Mouse (Mus musculus): ENCODE measurements around the gene Uba52. TPM values are rescaled to one million over a fixed set of nuclear protein-coding genes. Genes with fewer than 3 reads are reported as not detected.

Uba52 gene
- polyA plus RNA-seq, 1 experiment from 2014 or later: 758 TPM

GRCm38 (mm10) chr8:70463306-70463705 lies 47.3 kb downstream of the Uba52 start:
- Histone ChIP-seq H3K4me2 (no peak overlapping the region), H3K9ac (no peak overlapping the region), H3K9me3 (replicated peaks) (peaks cover 4% of the 10 kb centered on the region; the same call in 1 of the 2 replicates), H3K4me3 (replicated peaks) (no peak overlapping the region), H3K36me3 (peaks cover 17% of the 10 kb centered on the region), H3K27me3 (no peaks in the 10 kb centered on the region), H3K4me1 (replicated peaks) (peaks cover 32% of the 10 kb centered on the region), H3K27ac (no peak overlapping the region)
- WGBS (ENCODE audit: insufficient replicate concordance): 85% methylated on average over 4 of the region's 4 CpGs
- DNase-seq: no peak
- ATAC-seq (ENCODE audit: low read depth): no peak

- 86% methylated on average over 8 of the region's 8 CpGs for WGBS (ENCODE audit: insufficient replicate concordance)
- H3K4me3 ChIP-seq (replicated peaks): no peak overlapping the region
- no peak for ATAC-seq (ENCODE audit: low read depth)
- no peak for DNase-seq
- H3K27ac ChIP-seq: no peak overlapping the region
- no peaks in the 10 kb centered on the region for H3K27me3 ChIP-seq
- peaks cover 32% of the 10 kb centered on the region for H3K4me1 ChIP-seq (replicated peaks)
- H3K4me2 ChIP-seq: no peak overlapping the region
- peaks cover 17% of the 10 kb centered on the region for H3K36me3 ChIP-seq
- H3K9ac ChIP-seq: no peak overlapping the region
- H3K9me3 ChIP-seq (replicated peaks): peaks cover 4% of the 10 kb centered on the region; the same call in 1 of the 2 replicates
Observed at GRCm38 (mm10) chr8:70462516-70462813, 48.1 kb downstream of the Uba52 start.

- Histone ChIP-seq H3K36me3 (peaks cover 17% of the 10 kb centered on the region), H3K4me3 (replicated peaks) (no peak overlapping the region), H3K27ac (no peak overlapping the region), H3K4me1 (replicated peaks) (peaks cover 31% of the 10 kb centered on the region), H3K4me2 (no peak overlapping the region), H3K27me3 (no peaks in the 10 kb centered on the region), H3K9ac (no peak overlapping the region), H3K9me3 (replicated peaks) (peaks cover 4% of the 10 kb centered on the region; the same call in 1 of the 2 replicates)
- WGBS (ENCODE audit: insufficient replicate concordance): 79% methylated on average over 16 of the region's 16 CpGs
- ATAC-seq (ENCODE audit: low read depth) (no peak), DNase-seq (no peak)
Observed at GRCm38 (mm10) chr8:70461765-70462515, 48.7 kb downstream of the Uba52 start.

GRCm38 (mm10) chr8:70460606-70461005 lies 50.0 kb downstream of the Uba52 start:
- ATAC-seq (ENCODE audit: low read depth) (no peak), DNase-seq (no peak)
- Histone ChIP-seq H3K4me1 (replicated peaks) (peaks cover 22% of the 10 kb centered on the region), H3K27me3 (no peaks in the 10 kb centered on the region), H3K27ac (no peak overlapping the region), H3K4me3 (replicated peaks) (no peak overlapping the region), H3K9ac (no peak overlapping the region), H3K9me3 (replicated peaks) (peaks cover 4% of the 10 kb centered on the region; the same call in 1 of the 2 replicates), H3K36me3 (peaks cover 11% of the 10 kb centered on the region; the same call in 1 of the 2 replicates), H3K4me2 (no peak overlapping the region)
- 81% methylated on average over 9 of the region's 9 CpGs for WGBS (ENCODE audit: insufficient replicate concordance)

- H3K4me1 ChIP-seq (replicated peaks): peaks cover 22% of the 10 kb centered on the region
- no peak overlapping the region for H3K4me2 ChIP-seq
Observed at GRCm38 (mm10) chr8:70460199-70460598, 50.4 kb downstream of the Uba52 start.

GRCm38 (mm10) chr8:70459636-70460035 lies 51.0 kb downstream of the Uba52 start:
- Histone ChIP-seq H3K9me3 (replicated peaks) (peaks cover 4% of the 10 kb centered on the region; the same call in 1 of the 2 replicates), H3K27me3 (no peaks in the 10 kb centered on the region), H3K36me3 (peaks cover 9% of the 10 kb centered on the region; the same call in 1 of the 2 replicates), H3K4me2 (no peak overlapping the region), H3K27ac (no peak overlapping the region), H3K4me1 (replicated peaks) (peaks cover 22% of the 10 kb centered on the region), H3K9ac (no peak overlapping the region), H3K4me3 (replicated peaks) (no peak overlapping the region)
- no peak for DNase-seq
- 88% methylated on average over 2 of the region's 2 CpGs for WGBS (ENCODE audit: insufficient replicate concordance)
- ATAC-seq (ENCODE audit: low read depth): no peak

More at GRCm38 (mm10) chr8:70460199-70460598, 50.4 kb downstream of the Uba52 start:
- H3K36me3 ChIP-seq: peaks cover 11% of the 10 kb centered on the region; the same call in 1 of the 2 replicates
- no peaks in the 10 kb centered on the region for H3K27me3 ChIP-seq
- no peak overlapping the region for H3K27ac ChIP-seq
- H3K4me3 ChIP-seq (replicated peaks): no peak overlapping the region
- no peak overlapping the region for H3K9ac ChIP-seq
- DNase-seq (no peak), ATAC-seq (ENCODE audit: low read depth) (no peak)
- 79% methylated on average over 5 of the region's 5 CpGs for WGBS (ENCODE audit: insufficient replicate concordance)
- H3K9me3 ChIP-seq (replicated peaks): peaks cover 4% of the 10 kb centered on the region; the same call in 1 of the 2 replicates

- WGBS (ENCODE audit: insufficient replicate concordance): 59% methylated on average over 3 of the region's 3 CpGs
Observed at GRCm38 (mm10) chr8:70458462-70458861, 52.1 kb downstream of the Uba52 start.

More at GRCm38 (mm10) chr8:70458462-70458861, 52.1 kb downstream of the Uba52 start:
- DNase-seq (no peak), ATAC-seq (ENCODE audit: low read depth) (no peak)
- H3K27ac ChIP-seq: no peak overlapping the region
- no peak overlapping the region for H3K4me2 ChIP-seq
- H3K9me3 ChIP-seq (replicated peaks): peaks cover 4% of the 10 kb centered on the region; the same call in 1 of the 2 replicates
- H3K36me3 ChIP-seq: 0 out of 2 replicates have a peak, but pooled peaks cover 5% of the 10 kb centered on the region
- H3K4me1 ChIP-seq (replicated peaks): peaks cover 22% of the 10 kb centered on the region
- no peaks in the 10 kb centered on the region for H3K27me3 ChIP-seq
- no peak overlapping the region for H3K9ac ChIP-seq
- no peak overlapping the region for H3K4me3 ChIP-seq (replicated peaks)

Other genes starting within 250 kb of the Uba52 start
- 8.6 and 9.4 TPM in 2 replicates for gene Homer3, start 228.0 kb downstream of the Uba52 start, polyA plus RNA-seq (2015; fragmentation: Nextera tagmentation; extraction: Ambion mirVana)
- 32.4 and 34.1 TPM in 2 replicates for gene Ddx49, start 208.3 kb downstream of the Uba52 start, polyA plus RNA-seq (2015; fragmentation: Nextera tagmentation; extraction: Ambion mirVana)
- 170 and 197 TPM in 2 replicates for gene Cope, start 208.3 kb downstream of the Uba52 start, polyA plus RNA-seq (2015; fragmentation: Nextera tagmentation; extraction: Ambion mirVana)
- gene Cers1, start 195.0 kb downstream of the Uba52 start, polyA plus RNA-seq (2015; fragmentation: Nextera tagmentation; extraction: Ambion mirVana): 0.15 and 0.30 TPM in 2 replicates
- 0.17 and 0.29 TPM in 2 replicates for gene Gdf1, start 181.0 kb downstream of the Uba52 start, polyA plus RNA-seq (2015; fragmentation: Nextera tagmentation; extraction: Ambion mirVana)
- 11.5 and 12.8 TPM in 2 replicates for gene Upf1, start 157.5 kb downstream of the Uba52 start, polyA plus RNA-seq (2015; fragmentation: Nextera tagmentation; extraction: Ambion mirVana)
- 0.48 and 0.58 TPM in 2 replicates for gene Comp, start 137.2 kb downstream of the Uba52 start, polyA plus RNA-seq (2015; fragmentation: Nextera tagmentation; extraction: Ambion mirVana)
- gene Crtc1, start 71.2 kb downstream of the Uba52 start, polyA plus RNA-seq (2015; fragmentation: Nextera tagmentation; extraction: Ambion mirVana): 3.9 and 4.9 TPM in 2 replicates
- 6.7 and 7.0 TPM in 2 replicates for gene Klhl26, start 33.8 kb downstream of the Uba52 start, polyA plus RNA-seq (2015; fragmentation: Nextera tagmentation; extraction: Ambion mirVana)
- 0.14 and 0.33 TPM in 2 replicates for gene Tmem59l, start 23.4 kb downstream of the Uba52 start, polyA plus RNA-seq (2015; fragmentation: Nextera tagmentation; extraction: Ambion mirVana)
- 3.2 and 3.6 TPM in 2 replicates for gene Crlf1, start 17.6 kb downstream of the Uba52 start, polyA plus RNA-seq (2015; fragmentation: Nextera tagmentation; extraction: Ambion mirVana)
- gene Rex1bd, start 4.0 kb downstream of the Uba52 start, polyA plus RNA-seq (2015; fragmentation: Nextera tagmentation; extraction: Ambion mirVana): 81.2 and 82.3 TPM in 2 replicates
- 177 and 182 TPM in 2 replicates for gene Fkbp8, start 16.9 kb upstream of the Uba52 start, polyA plus RNA-seq (2015; fragmentation: Nextera tagmentation; extraction: Ambion mirVana)
- 36.2 TPM in 2 replicates for gene Kxd1, start 17.2 kb upstream of the Uba52 start, polyA plus RNA-seq (2015; fragmentation: Nextera tagmentation; extraction: Ambion mirVana)
- 9.7 and 10.5 TPM in 2 replicates for gene Ell, start 28.7 kb upstream of the Uba52 start, polyA plus RNA-seq (2015; fragmentation: Nextera tagmentation; extraction: Ambion mirVana)
- gene Isyna1, start 83.6 kb upstream of the Uba52 start, polyA plus RNA-seq (2015; fragmentation: Nextera tagmentation; extraction: Ambion mirVana): 82.8 and 84.9 TPM in 2 replicates
- 54.2 and 62.4 TPM in 2 replicates for gene Ssbp4, start 98.1 kb upstream of the Uba52 start, polyA plus RNA-seq (2015; fragmentation: Nextera tagmentation; extraction: Ambion mirVana)
- 5.4 and 5.6 TPM in 2 replicates for gene Lrrc25, start 105.4 kb upstream of the Uba52 start, polyA plus RNA-seq (2015; fragmentation: Nextera tagmentation; extraction: Ambion mirVana)
- 3.9 and 4.1 TPM in 2 replicates for gene Gdf15, start 121.7 kb upstream of the Uba52 start, polyA plus RNA-seq (2015; fragmentation: Nextera tagmentation; extraction: Ambion mirVana)
- 17.9 and 19.5 TPM in 2 replicates for gene Pgpep1, start 149.6 kb upstream of the Uba52 start, polyA plus RNA-seq (2015; fragmentation: Nextera tagmentation; extraction: Ambion mirVana)
- 185 and 200 TPM in 2 replicates for gene Lsm4, start 162.4 kb upstream of the Uba52 start, polyA plus RNA-seq (2015; fragmentation: Nextera tagmentation; extraction: Ambion mirVana)
- gene Jund, start 188.1 kb upstream of the Uba52 start, polyA plus RNA-seq (2015; fragmentation: Nextera tagmentation; extraction: Ambion mirVana): 17.9 and 22.0 TPM in 2 replicates
- gene Iqcn, start 192.7 kb upstream of the Uba52 start, polyA plus RNA-seq (2015; fragmentation: Nextera tagmentation; extraction: Ambion mirVana): not detected in 2 replicates
- gene Gm3336, start 207.7 kb upstream of the Uba52 start, polyA plus RNA-seq (2015; fragmentation: Nextera tagmentation; extraction: Ambion mirVana): 0.14 TPM in 1 of 2 replicates, not detected in the other
- gene Pde4c, start 212.9 kb upstream of the Uba52 start, polyA plus RNA-seq (2015; fragmentation: Nextera tagmentation; extraction: Ambion mirVana): 0.40 and 0.43 TPM in 2 replicates
- gene Rab3a, start 243.9 kb upstream of the Uba52 start, polyA plus RNA-seq (2015; fragmentation: Nextera tagmentation; extraction: Ambion mirVana): 2.7 and 3.9 TPM in 2 replicates

Data from liver, embryonic 13.5 days (tissue).